8 mouse cellular contexts compared by ENCODE assay signal in genomic region chr5:150600554-150601440, GRCm38 (mm10). TPM values are rescaled to one million over a fixed set of nuclear protein-coding genes. Genes with fewer than 3 reads are reported as not detected.
DNase-seq lines count a peak whose midpoint lies in the region; ATAC-seq lines count a peak whose summit lies in the region.

No protein-coding gene starts in this region.

- no peak overlapping the region for H3K4me2 ChIP-seq in forebrain, embryonic 15.5 days (replicated peaks)

- no peaks in the 10 kb centered on the region for H3K9me3 ChIP-seq in forebrain, embryonic 15.5 days

- H3K27ac ChIP-seq in forebrain, embryonic 15.5 days (replicated peaks): peak overlapping the region; percentile 46; the same call in 1 of the 2 replicates

- 80% methylated on average over 20 of the region's 20 CpGs for WGBS in forebrain, embryonic 15.5 days

- 0 out of 2 replicates have a peak, but pooled peaks cover 3% of the 10 kb centered on the region for H3K4me1 ChIP-seq in forebrain, embryonic 15.5 days

- no peaks in the 10 kb centered on the region for H3K27me3 ChIP-seq in forebrain, embryonic 15.5 days

- no peak overlapping the region for H3K4me3 ChIP-seq in forebrain, embryonic 15.5 days

- H3K36me3 ChIP-seq in forebrain, embryonic 15.5 days: no peaks in the 10 kb centered on the region

- H3K9ac ChIP-seq in forebrain, embryonic 15.5 days (replicated peaks): no peak overlapping the region

- peak; percentile 14 for DNase-seq in right cerebral cortex, postnatal 4 days
- no peak for DNase-seq in right cerebral cortex, postnatal 25 days
- DNase-seq in thymus, postnatal 25 days: peak; percentile 64
- no peak for DNase-seq in kidney, adult 8-10 months
- DNase-seq in cerebellum, adult 8-10 months: no peak
- no peak for DNase-seq in cerebellum, adult 11 months

- 0 out of 2 replicates have a peak, but pooled peaks have one; percentile 39 for ATAC-seq in forebrain, embryonic 15.5 days (replicated peaks)
- peak; percentile 38 for ATAC-seq in megakaryocyte progenitor cell, adult 5-6 weeks (replicated peaks; ENCODE audit: poor library complexity)

RNA-seq across cellular contexts. Expression of gene N4bp2l1, which starts 3.8 kb away (rescaled TPM):
- 8.3 and 9.4 TPM in 2 replicates for polyA plus RNA-seq in forebrain, embryonic 15.5 days (2015; fragmentation: Nextera tagmentation; extraction: Ambion mirVana)
- total RNA-seq in megakaryocyte progenitor cell, adult 5-6 weeks (2015): 22.3 and 28.9 TPM in 2 replicates
- 27.4 and 27.6 TPM in 2 replicates for total RNA-seq in megakaryocyte progenitor cell, adult 5-6 weeks (2017)

Comparison
In these comparisons a context has a peak if more than half of its experiments do, and no peak if none do; other contexts are left out.
1. DNase-seq: peak in right cerebral cortex, postnatal 4 days (single experiment) and thymus, postnatal 25 days (single experiment); none in right cerebral cortex, postnatal 25 days (single experiment), kidney, adult 8-10 months (0 of 2), cerebellum, adult 8-10 months (single experiment) and cerebellum, adult 11 months (single experiment).